Mouse (Mus musculus): ENCODE measurements around the gene Gan.

- no peak for TF ChIP-seq CTCF (IDR thresholded peaks at IDR 0.05; ENCODE audit: low read depth)
- TF ChIP-seq EP300 (IDR thresholded peaks at IDR 0.05; ENCODE audit: low read depth): no peak
Measured at GRCm38 (mm10) chr8:117200346-117200745, 42.4 kb downstream of the Gan start.
